Mouse (Mus musculus) megakaryocyte, embryonic 14.5 days (primary cell): ENCODE measurements around the gene Msl1. TPM values are rescaled to one million over a fixed set of nuclear protein-coding genes. Genes with fewer than 3 reads are reported as not detected.
"Not testable (repeated sequence)": the region's sequence is repeated elsewhere in the genome, so short reads cannot be mapped to it uniquely, and the experiment has no call there.

Source experiments
- H3K27me3 ChIP-seq: replicated peaks from 2 replicates; pipeline ENCODE3; 2012; ENCODE audit warnings: inconsistent platforms
- H3K36me3 ChIP-seq: replicated peaks from 2 replicates; pipeline ENCODE3; 2012; ENCODE audit warnings: low read length, inconsistent platforms, mixed read lengths
- H3K4me1 ChIP-seq: 2 replicates; pipeline ENCODE4 v1.6.1; 2012; ENCODE audit warnings: inconsistent platforms
- H3K4me3 ChIP-seq: replicated peaks from 2 replicates; pipeline ENCODE3; 2012; ENCODE audit warnings: moderate library complexity, mild to moderate bottlenecking, inconsistent platforms
- H3K9me3 ChIP-seq: 2 replicates; pipeline ENCODE4 v1.6.1; 2012; ENCODE audit warnings: inconsistent platforms
- FLI1 ChIP-seq: IDR thresholded peaks from 2 replicates; pipeline ENCODE4 v1.6.1; 2012; ENCODE audit warnings: low read length, inconsistent platforms, mixed read lengths
- GATA1 ChIP-seq: IDR thresholded peaks from 3 replicates; pipeline ENCODE4 v1.6.1; 2012; ENCODE audit warnings: mixed read lengths, low read length, inconsistent platforms, borderline replicate concordance
- polyA plus RNA-seq: library from polyadenylated mRNA; stranded (reverse); fragments of >175 nt; gene quantifications from 2 replicates; pipeline ENCODE4 v1.2.3, GENCODE M21; 2012; ENCODE audit warnings: low replicate concordance; ENCODE audit not compliant: insufficient read depth

Gene Msl1
- polyA plus RNA-seq, 1 experiment, result 30.0 TPM

GRCm38 (mm10) chr11:98820968-98821367 is 25.7 kb downstream of the Msl1 start:
- TF ChIP-seq GATA1, result no peak
- TF ChIP-seq FLI1, result no peak
- Histone ChIP-seq H3K4me3 (no peak overlapping the region), H3K27me3 (no peaks in the 10 kb centered on the region), H3K4me1 (peaks cover 23% of the 10 kb centered on the region), H3K9me3 (no peaks in the 10 kb centered on the region), H3K36me3 (peaks cover 96% of the 10 kb centered on the region)

GRCm38 (mm10) chr11:98826071-98826470 is 30.8 kb downstream of the Msl1 start:
- peaks cover 19% of the 10 kb centered on the region for H3K4me1 ChIP-seq
- H3K4me3 ChIP-seq, H3K9me3 ChIP-seq, H3K27me3 ChIP-seq: not testable (repeated sequence)
- peaks cover 96% of the 10 kb centered on the region for H3K36me3 ChIP-seq

- Histone ChIP-seq H3K4me1 (peaks cover 11% of the 10 kb centered on the region), H3K27me3 (no peaks in the 10 kb centered on the region), H3K4me3 (no peak overlapping the region), H3K36me3 (peaks cover 96% of the 10 kb centered on the region), H3K9me3 (no peaks in the 10 kb centered on the region)
- TF ChIP-seq FLI1 (no peak), GATA1 (no peak)
These were observed 32.6 kb downstream of the Msl1 start for GRCm38 (mm10) chr11:98827877-98828276.

DNA sequence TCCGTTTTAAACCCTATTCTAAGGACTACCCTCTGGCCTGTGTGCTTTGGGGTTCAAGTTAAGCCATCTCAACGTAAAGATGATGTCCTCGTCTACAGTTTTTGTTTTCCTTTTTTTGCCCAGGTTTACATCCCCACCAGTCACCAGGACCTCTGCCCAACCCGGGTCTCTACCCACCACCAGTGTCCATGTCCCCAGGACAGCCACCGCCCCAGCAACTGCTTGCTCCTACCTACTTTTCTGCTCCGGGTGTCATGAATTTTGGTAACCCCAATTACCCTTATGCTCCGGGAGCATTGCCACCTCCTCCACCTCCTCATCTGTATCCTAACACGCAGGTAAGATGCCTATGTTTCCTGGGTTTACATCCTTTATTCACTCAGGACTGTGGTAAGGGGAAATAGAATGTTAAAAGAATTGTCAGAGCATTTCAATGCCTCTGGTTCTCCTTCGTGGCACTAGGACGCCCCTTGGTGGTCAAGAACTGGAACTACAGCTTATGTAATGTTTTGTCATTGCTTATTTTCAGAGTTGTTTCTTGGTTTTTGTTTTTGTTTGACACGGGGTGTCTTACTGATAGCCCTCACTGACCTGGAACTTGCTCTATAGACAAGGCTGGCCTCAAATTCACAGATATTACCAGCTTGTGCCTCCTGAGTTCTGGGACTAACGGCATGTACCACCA is 33.9 kb downstream of the Msl1 start:
- Histone ChIP-seq H3K27me3 (no peaks in the 10 kb centered on the region), H3K36me3 (peaks cover 96% of the 10 kb centered on the region), H3K9me3 (no peaks in the 10 kb centered on the region), H3K4me3 (no peak overlapping the region), H3K4me1 (peaks cover 11% of the 10 kb centered on the region)
- TF ChIP-seq GATA1, result no peak
- no peak for TF ChIP-seq FLI1

DNA sequence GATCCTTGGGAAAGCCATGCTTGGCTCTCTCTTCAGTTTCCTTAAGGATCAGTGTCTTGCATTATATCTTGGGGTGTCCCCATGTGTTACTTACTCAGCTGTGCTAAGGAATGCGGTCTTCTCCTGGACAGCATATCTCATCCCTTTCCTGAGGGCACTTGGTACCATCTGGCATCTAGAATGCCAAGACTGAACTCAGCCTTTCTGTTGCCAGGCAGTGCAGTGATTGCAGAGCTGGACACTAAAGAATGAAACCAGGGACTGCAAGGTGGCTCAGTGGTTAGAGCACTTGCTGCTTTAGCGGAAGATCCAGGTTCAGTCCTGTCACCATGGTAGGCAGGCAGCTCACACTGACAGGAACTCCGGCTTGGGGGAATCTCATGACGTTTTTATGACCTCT is 34.6 kb downstream of the Msl1 start:
- H3K4me1 ChIP-seq, result peaks cover 11% of the 10 kb centered on the region

DNA sequence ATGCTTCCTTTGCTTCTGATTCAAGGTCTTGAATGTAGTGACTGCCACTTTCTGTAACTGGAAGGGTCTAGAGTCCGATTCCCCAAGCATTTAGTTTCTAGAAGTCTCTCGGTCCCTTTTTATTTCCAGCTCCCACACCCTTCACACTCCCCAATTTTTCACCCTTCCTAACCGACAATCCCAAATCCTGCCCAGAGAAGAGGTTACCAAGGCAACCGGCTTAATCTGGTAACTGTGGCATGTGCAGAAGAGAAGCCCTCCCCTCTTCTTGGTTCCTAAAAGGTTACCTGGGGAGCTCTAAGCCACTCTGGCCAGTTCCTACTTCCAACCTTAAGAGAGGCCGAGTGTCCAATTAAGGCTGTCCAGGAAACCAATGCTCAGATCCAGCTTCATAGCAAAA is 40.0 kb downstream of the Msl1 start:
- peaks cover 43% of the 10 kb centered on the region for H3K36me3 ChIP-seq
- H3K4me3 ChIP-seq, result no peak overlapping the region
- H3K9me3 ChIP-seq, result no peaks in the 10 kb centered on the region
- peaks cover 35% of the 10 kb centered on the region for H3K27me3 ChIP-seq
- H3K4me1 ChIP-seq, result peaks cover 22% of the 10 kb centered on the region
- TF ChIP-seq GATA1, result no peak
- no peak for TF ChIP-seq FLI1

More for the DNA sequence above, 34.6 kb downstream of the Msl1 start:
- H3K36me3 ChIP-seq, result peaks cover 96% of the 10 kb centered on the region
- TF ChIP-seq FLI1 (no peak), GATA1 (no peak)
- no peaks in the 10 kb centered on the region for H3K27me3 ChIP-seq
- no peaks in the 10 kb centered on the region for H3K9me3 ChIP-seq
- H3K4me3 ChIP-seq, result no peak overlapping the region

DNA sequence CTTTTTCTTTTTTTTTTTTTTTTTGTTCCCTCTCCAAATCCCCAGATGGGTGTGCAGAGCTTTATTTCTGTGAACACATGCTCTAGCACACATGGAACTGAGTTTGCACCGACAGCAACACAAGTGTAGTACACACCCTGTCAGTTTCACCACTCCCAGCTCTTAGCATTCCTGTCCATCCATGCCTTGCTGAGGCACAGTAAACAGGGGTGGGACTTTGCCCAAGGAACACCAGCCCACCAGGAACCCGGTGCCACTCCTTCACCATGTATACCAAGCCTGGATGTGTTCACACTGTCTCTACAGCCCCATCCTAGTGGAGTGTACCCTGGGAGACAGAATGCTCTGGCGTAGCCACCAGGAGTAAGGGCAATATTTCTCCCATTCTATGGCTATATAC is 40.4 kb downstream of the Msl1 start:
- peaks cover 40% of the 10 kb centered on the region for H3K36me3 ChIP-seq
- no peak for TF ChIP-seq GATA1
- no peak for TF ChIP-seq FLI1
- H3K4me1 ChIP-seq, result peaks cover 22% of the 10 kb centered on the region
- peaks cover 38% of the 10 kb centered on the region for H3K27me3 ChIP-seq
- H3K9me3 ChIP-seq, result no peaks in the 10 kb centered on the region
- H3K4me3 ChIP-seq, result no peak overlapping the region

DNA sequence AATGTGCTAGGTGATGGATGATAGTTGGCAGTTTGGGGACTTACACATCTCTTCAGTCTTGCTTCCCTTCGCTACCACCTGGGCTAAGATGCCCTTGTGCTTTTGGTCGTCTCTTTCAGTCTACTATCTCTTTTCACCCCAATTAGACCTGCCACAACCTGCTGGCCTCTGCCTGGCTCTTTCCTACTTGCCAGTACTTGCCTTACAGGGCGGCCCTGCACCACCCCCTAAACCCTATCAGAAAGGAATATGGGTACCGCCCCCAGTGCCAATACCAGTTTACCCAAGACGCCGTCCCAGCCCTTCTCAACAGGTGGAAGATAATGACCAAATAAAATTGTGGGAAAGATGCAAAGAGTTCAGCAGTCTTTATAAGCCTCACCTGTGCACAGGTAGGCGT is 40.8 kb downstream of the Msl1 start:
- H3K36me3 ChIP-seq, result peaks cover 38% of the 10 kb centered on the region
- H3K9me3 ChIP-seq, result no peaks in the 10 kb centered on the region
- TF ChIP-seq GATA1 (no peak), FLI1 (no peak)
- peaks cover 41% of the 10 kb centered on the region for H3K27me3 ChIP-seq
- peaks cover 22% of the 10 kb centered on the region for H3K4me1 ChIP-seq
- peak overlapping the region; percentile 94 for H3K4me3 ChIP-seq

GRCm38 (mm10) chr11:98836651-98837141 is 41.4 kb downstream of the Msl1 start, which contains the start of gene Rapgefl1:
Gene Rapgefl1, plus strand, starts transcription at chr11:98836785.
- H3K27me3 ChIP-seq, result peaks cover 41% of the 10 kb centered on the region
- H3K4me1 ChIP-seq, result peaks cover 22% of the 10 kb centered on the region
- peak within 1 kb of the TSS; percentile 94 for H3K4me3 ChIP-seq

DNA sequence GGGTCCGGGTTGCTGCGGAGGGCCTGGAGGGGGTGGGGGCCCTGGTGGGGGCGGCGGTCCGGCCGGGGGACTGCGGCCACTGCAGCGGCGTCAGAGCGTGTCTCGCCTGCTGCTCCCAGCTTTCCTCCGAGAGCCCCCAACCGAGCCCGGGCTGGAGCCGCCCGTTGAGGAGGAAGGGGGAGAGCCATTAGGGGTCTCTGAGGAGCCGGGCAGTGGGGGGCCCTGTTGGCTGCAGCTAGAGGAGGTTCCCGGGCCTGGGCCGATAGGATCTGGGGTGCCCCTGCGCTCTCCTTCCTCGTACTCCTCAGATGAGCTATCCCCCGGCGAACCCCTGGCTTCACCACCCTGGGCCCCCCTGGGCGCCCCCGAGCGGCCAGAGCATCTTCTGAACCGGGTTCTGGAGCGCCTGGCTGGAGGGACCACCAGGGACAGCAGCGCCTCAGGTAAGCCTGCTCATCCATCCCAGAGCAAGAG is 42.0 kb downstream of the Msl1 start:
- Histone ChIP-seq H3K27me3 (peaks cover 46% of the 10 kb centered on the region), H3K36me3 (peaks cover 26% of the 10 kb centered on the region), H3K4me3 (peak overlapping the region; percentile 94), H3K4me1 (peaks cover 22% of the 10 kb centered on the region), H3K9me3 (no peaks in the 10 kb centered on the region)
- no peak for TF ChIP-seq GATA1
- TF ChIP-seq FLI1, result no peak

More at GRCm38 (mm10) chr11:98836651-98837141, 41.4 kb downstream of the Msl1 start, which contains the start of gene Rapgefl1:
- H3K9me3 ChIP-seq, result no peaks in the 10 kb centered on the region
- peaks cover 32% of the 10 kb centered on the region for H3K36me3 ChIP-seq
- no peak for TF ChIP-seq GATA1
- TF ChIP-seq FLI1, result no peak
